Mouse (Mus musculus) forebrain, embryonic 16.5 days (tissue): ENCODE measurements around the gene Ifitm10. TPM values are rescaled to one million over a fixed set of nuclear protein-coding genes. Genes with fewer than 3 reads are reported as not detected.
"Not testable (repeated sequence)": the region's sequence is repeated elsewhere in the genome, so short reads cannot be mapped to it uniquely, and the experiment has no call there.

Experiments
- ATAC-seq: fragments of 200-750 bp; cut with Nextera tagmentation; 2 replicates; pipeline ENCODE4 v1.8.0; 2017; ENCODE audit warnings: mild to moderate bottlenecking, moderate library complexity
- H3K27ac ChIP-seq: fragments of 300-500 bp; sonication (generic); 2 replicates; pipeline ENCODE4 v1.5.1; 2014; ENCODE audit warnings: low read length, control low read depth
- H3K27me3 ChIP-seq: fragments of 300-500 bp; sonication (generic); replicated peaks from 2 replicates; pipeline ENCODE4 v1.6.1; 2014; ENCODE audit warnings: low read length; ENCODE audit not compliant: control insufficient read depth, insufficient read depth
- H3K36me3 ChIP-seq: fragments of 300-500 bp; sonication (generic); 2 replicates; pipeline ENCODE4 v1.6.1; 2014; ENCODE audit not compliant: control insufficient read depth, insufficient read depth
- H3K4me1 ChIP-seq: fragments of 300-500 bp; sonication (generic); replicated peaks from 2 replicates; pipeline ENCODE4 v1.6.1; 2014; ENCODE audit warnings: low read length; ENCODE audit not compliant: control insufficient read depth, insufficient read depth
- H3K4me2 ChIP-seq: fragments of 300-500 bp; sonication (generic); 2 replicates; pipeline ENCODE4 v1.6.1; 2014; ENCODE audit warnings: mild to moderate bottlenecking, low read length, control low read depth
- H3K4me3 ChIP-seq: fragments of 300-500 bp; sonication (generic); replicated peaks from 2 replicates; pipeline ENCODE4 v1.5.1; 2014; ENCODE audit warnings: mild to moderate bottlenecking, low read length, control low read depth
- H3K9ac ChIP-seq: fragments of 300-500 bp; sonication (generic); replicated peaks from 2 replicates; pipeline ENCODE4 v1.6.1; 2014; ENCODE audit warnings: low read depth, low read length, control low read depth
- H3K9me3 ChIP-seq: fragments of 300-500 bp; sonication (generic); 2 replicates; pipeline ENCODE4 v1.6.1; 2016; ENCODE audit warnings: low read length; ENCODE audit not compliant: control insufficient read depth
- WGBS: fragments of 180-500 bp; shearing (Covaris S2); extraction: QIAGEN DNeasy Blood & Tissue Kit; methylation state at CpG from one replicate; pipeline ENCODE4 v1.1.7; 2014; 5-methylcytosine and 5-hydroxymethylcytosine counted together
- polyA plus RNA-seq: library from polyadenylated mRNA; unstranded; fragments of >200 nt; fragmentation: Nextera tagmentation; extraction: Ambion mirVana; gene quantifications from 2 replicates; pipeline ENCODE4 v1.2.1, GENCODE M21; 2015

Ifitm10 gene
- polyA plus RNA-seq, 1 experiment from 2014 or later: 3.8 TPM

DNA sequence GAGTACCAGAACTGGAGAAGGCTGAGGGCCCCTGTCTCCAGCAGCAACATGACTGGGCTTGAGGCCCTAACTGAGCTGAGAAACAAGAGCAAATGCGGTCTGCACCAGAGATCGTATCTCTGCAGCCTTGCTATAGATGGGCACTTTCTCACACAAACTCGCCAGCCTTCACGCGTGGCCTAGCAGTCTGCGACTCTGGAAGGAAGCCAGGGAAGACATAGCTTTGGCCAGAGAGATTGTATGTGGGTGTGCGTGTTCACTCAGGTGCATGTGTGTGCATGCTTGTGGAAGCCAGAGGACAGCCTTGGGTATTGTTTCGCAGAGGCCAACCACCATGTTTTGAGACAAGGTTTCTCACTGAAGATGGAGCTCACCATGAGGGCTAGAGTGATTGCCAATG lies 35.1 kb upstream of the Ifitm10 start:
- Histone ChIP-seq H3K4me1 (no peaks in the 10 kb centered on the region), H3K27me3 (no peaks in the 10 kb centered on the region), H3K27ac (no peak overlapping the region), H3K36me3 (no peaks in the 10 kb centered on the region), H3K9ac (no peak overlapping the region), H3K9me3 (no peaks in the 10 kb centered on the region), H3K4me2 (no peak overlapping the region), H3K4me3 (no peak overlapping the region)
- no peak for ATAC-seq
- WGBS: 94% methylated on average over 8 of the region's 8 CpGs

DNA sequence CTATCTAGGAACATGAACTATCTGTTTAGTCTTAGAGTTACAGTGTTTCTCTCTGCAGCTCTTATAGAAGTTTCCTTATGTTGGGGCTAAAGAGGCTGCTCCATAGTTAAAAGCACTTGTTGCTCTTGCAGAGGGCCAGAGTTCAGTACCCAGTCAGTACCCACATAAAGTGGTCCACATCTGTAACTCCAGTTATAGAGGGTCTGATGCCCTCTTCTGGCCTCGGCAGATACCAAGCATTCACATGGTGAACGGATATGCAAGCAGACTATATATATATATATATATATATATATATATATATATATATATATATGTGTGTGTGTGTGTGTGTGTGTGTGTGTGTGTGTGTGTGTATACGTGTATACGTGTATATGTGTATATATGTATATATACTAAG lies 34.4 kb upstream of the Ifitm10 start:
- H3K4me3 ChIP-seq: no peak overlapping the region
- H3K4me1 ChIP-seq: no peaks in the 10 kb centered on the region
- H3K27ac ChIP-seq: no peak overlapping the region
- no peak for ATAC-seq
- no peaks in the 10 kb centered on the region for H3K9me3 ChIP-seq
- H3K27me3 ChIP-seq: no peaks in the 10 kb centered on the region
- no peak overlapping the region for H3K9ac ChIP-seq
- H3K4me2 ChIP-seq: no peak overlapping the region
- H3K36me3 ChIP-seq: no peaks in the 10 kb centered on the region
- 71% methylated on average over 4 of the region's 4 CpGs for WGBS

DNA sequence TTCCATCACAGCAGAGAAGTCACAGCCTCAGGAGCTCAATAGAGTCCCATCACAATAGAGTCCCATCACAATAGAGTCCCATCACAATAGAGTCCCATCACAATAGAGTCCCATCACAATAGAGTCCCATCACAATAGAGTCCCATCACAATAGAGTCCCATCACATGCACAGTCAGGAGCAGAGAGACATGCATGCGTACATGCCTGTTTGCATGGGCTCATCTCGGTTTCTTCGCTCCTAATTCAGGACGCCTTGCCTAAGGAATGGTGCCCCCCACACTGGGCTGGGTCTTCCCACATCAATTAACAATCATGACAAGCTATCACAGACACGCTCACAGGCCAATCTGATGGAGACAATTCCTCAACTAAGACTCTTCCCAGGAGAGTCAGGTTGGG lies 31.6 kb upstream of the Ifitm10 start:
- not testable (repeated sequence) for H3K4me3 ChIP-seq, H3K9me3 ChIP-seq, H3K4me2 ChIP-seq, H3K27ac ChIP-seq, H3K9ac ChIP-seq, H3K36me3 ChIP-seq, H3K27me3 ChIP-seq, H3K4me1 ChIP-seq, ATAC-seq
- WGBS: 87% methylated on average over 5 of the region's 5 CpGs

DNA sequence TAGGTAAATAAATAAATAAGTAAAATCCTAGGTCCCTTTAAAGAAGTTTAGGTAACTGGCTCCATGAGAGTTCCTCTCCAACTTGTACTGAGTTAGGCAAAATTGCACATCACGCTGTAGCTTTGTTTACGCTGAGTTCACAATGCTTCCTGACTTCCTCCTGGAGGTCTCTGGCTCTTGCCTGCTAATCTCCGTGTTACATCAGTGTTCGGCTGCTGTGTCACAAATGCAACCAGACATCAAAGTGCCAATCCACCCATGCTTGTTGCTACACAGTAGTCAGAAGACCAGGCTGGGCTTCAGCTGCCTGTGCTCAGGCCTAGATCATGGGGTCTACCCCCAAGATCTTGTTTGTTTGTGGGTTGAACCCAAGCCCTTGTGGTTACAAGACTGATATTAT lies 30.0 kb upstream of the Ifitm10 start:
- no peaks in the 10 kb centered on the region for H3K36me3 ChIP-seq
- H3K27me3 ChIP-seq: no peaks in the 10 kb centered on the region
- no peak overlapping the region for H3K27ac ChIP-seq
- H3K4me3 ChIP-seq: no peak overlapping the region
- no peak overlapping the region for H3K4me2 ChIP-seq
- no peaks in the 10 kb centered on the region for H3K4me1 ChIP-seq
- no peaks in the 10 kb centered on the region for H3K9me3 ChIP-seq
- H3K9ac ChIP-seq: no peak overlapping the region
- ATAC-seq: no peak
- WGBS: 83% methylated on average over 4 of the region's 4 CpGs

DNA sequence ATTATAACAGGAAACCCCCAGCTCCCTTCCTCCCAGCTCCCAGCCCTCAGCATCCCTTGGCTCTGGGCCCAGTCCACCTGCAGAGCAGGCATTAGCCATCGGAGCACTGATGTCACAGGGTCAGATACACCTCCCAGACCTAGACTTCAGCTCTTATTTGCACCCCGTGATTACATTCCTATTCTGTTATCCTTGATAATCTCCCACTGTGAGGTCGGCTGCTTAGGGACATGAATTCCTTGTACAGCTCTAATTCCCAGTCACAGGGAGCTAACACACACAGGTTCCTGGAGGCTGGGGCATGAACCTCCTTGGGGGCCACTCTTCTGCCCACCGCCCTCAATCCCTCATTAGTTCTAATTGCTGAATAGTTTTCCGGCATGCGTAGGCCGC lies 27.2 kb upstream of the Ifitm10 start:
- 4% methylated on average over 7 of the region's 7 CpGs for WGBS
- no peak for ATAC-seq
- H3K4me3 ChIP-seq: no peak overlapping the region

DNA sequence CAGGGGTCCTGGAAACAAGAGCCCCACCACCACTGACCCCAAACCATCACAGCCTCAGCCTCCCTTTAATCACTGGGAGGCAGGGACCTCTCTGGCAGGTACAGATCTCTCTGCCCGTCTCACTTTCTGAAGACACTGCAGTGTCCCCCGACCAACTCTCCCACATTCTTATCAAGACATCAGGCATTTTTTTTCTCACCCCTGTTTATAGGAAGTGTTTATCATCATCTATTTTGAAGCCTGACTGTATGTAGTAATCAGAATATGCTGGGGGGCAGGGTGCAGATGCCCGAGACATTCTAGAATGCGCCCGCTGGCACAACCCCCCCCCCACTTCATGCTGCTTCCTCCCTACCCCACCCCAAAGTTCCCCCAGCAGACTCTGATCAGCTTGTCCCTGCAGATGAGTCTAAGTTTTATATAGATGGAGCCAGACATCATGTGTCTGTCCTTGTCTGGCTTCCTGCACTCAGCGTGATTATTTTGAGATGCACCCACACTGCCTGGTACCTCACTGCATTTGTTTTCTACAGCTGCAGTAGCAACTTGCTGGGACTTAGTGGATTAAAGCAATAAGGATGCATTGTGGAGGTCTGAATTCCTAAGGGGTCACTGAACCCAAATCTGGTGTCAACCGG lies 26.7 kb upstream of the Ifitm10 start:
- Histone ChIP-seq H3K4me2 (no peak overlapping the region), H3K36me3 (no peaks in the 10 kb centered on the region), H3K4me3 (no peak overlapping the region), H3K9me3 (no peaks in the 10 kb centered on the region), H3K27ac (no peak overlapping the region), H3K4me1 (no peaks in the 10 kb centered on the region), H3K9ac (no peak overlapping the region), H3K27me3 (no peaks in the 10 kb centered on the region)
- no peak for ATAC-seq
- WGBS: 36% methylated on average over 7 of the region's 7 CpGs

More for the DNA sequence above, 27.2 kb upstream of the Ifitm10 start:
- no peaks in the 10 kb centered on the region for H3K9me3 ChIP-seq
- H3K27ac ChIP-seq: no peak overlapping the region
- H3K36me3 ChIP-seq: no peaks in the 10 kb centered on the region
- no peaks in the 10 kb centered on the region for H3K4me1 ChIP-seq
- H3K9ac ChIP-seq: no peak overlapping the region
- H3K4me2 ChIP-seq: no peak overlapping the region
- no peaks in the 10 kb centered on the region for H3K27me3 ChIP-seq

DNA sequence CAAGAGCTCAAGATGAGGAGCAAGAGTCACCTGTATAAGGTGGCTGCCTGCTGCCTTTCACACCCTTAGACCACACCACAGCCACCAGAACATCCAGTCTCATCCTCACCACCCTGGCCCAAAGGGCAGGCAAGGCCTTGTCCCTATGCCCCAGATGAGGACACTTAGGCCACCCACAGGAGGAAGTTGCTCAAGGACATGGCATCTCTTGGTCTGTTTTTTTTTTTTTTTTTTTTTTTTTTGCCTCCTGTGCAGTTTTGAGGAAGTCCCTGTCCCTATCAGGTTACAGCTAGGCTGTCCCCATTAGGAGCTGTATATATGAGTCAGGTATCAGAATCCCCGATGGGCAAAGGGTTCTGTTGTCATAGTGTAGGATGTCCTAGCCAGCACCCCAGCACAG lies 25.7 kb upstream of the Ifitm10 start:
- H3K9me3 ChIP-seq: no peaks in the 10 kb centered on the region
- H3K27me3 ChIP-seq: no peaks in the 10 kb centered on the region
- no peak overlapping the region for H3K4me2 ChIP-seq
- H3K4me3 ChIP-seq: no peak overlapping the region
- no peak for ATAC-seq
- no peaks in the 10 kb centered on the region for H3K4me1 ChIP-seq
- no peak overlapping the region for H3K27ac ChIP-seq
- 95% methylated on average over 1 of the region's 1 CpGs for WGBS
- H3K36me3 ChIP-seq: no peaks in the 10 kb centered on the region
- H3K9ac ChIP-seq: no peak overlapping the region

DNA sequence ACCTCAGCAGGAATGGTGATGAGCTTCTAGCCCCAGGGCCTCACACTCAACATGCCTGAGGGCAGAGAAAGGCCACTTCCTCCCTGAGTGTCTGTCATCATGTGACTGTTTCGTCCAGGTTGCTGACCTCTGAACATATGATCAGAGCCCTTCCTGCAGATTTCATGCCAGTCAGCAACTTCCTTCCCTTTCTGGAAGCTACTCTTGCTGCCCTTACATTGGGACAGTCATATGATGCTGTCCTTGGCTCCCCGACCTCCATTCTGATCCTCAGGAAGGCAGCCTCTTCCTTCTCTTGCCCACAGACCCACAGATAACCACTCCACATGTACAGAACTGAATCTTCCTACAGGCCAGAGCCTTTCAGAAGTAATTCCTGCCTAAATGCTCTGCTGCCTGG lies 24.5 kb upstream of the Ifitm10 start:
- no peak overlapping the region for H3K4me3 ChIP-seq
- no peaks in the 10 kb centered on the region for H3K9me3 ChIP-seq
- no peak for ATAC-seq

DNA sequence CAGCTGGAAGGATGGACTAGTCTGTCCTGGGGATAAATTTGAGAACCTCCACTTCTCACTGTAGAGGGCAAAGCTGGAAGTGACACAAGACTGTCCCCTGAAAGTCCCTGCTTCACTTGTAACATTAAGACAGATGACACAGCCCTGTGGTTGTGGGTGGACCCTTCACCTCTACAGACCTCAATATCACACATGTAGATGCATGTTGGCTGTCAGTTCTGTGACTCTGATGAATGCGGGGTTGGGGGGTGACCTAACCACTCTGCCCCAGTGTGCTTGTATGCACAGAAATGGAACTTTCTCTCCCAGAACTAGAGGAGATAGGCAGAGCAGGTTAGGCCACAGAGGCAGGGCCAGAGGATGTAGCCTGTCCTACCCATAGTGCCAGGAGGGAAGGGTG lies 23.1 kb upstream of the Ifitm10 start:
- Histone ChIP-seq H3K9ac (no peak overlapping the region), H3K27me3 (no peaks in the 10 kb centered on the region), H3K4me1 (no peaks in the 10 kb centered on the region), H3K4me2 (no peak overlapping the region), H3K9me3 (no peaks in the 10 kb centered on the region), H3K27ac (no peak overlapping the region), H3K4me3 (no peak overlapping the region), H3K36me3 (no peaks in the 10 kb centered on the region)
- ATAC-seq: no peak
- 100% methylated on average over 1 of the region's 1 CpGs for WGBS

More for the DNA sequence above, 24.5 kb upstream of the Ifitm10 start:
- no peaks in the 10 kb centered on the region for H3K4me1 ChIP-seq
- 74% methylated on average over 2 of the region's 2 CpGs for WGBS
- H3K27me3 ChIP-seq: no peaks in the 10 kb centered on the region
- no peak overlapping the region for H3K27ac ChIP-seq
- no peak overlapping the region for H3K4me2 ChIP-seq
- no peak overlapping the region for H3K9ac ChIP-seq
- H3K36me3 ChIP-seq: no peaks in the 10 kb centered on the region

DNA sequence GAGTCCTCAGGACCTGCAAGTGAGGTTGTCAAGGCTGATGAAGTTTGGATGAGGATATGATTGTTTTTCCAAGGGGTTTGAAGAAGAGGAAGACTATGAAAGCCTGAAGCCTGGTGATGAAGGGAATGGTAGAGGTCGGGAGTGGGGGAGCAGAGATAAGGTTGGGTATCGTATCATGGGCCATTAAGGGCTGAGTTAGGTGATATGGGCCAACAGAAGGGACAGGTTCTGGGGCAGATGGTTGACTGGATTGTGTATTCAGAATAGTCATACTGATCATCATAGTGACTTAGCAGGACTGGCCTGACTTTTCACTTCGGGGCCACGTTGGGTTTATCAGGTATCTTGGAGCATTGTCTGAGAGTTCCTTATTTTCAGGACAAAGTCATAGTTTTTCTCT lies 21.9 kb upstream of the Ifitm10 start:
- WGBS: 84% methylated on average over 4 of the region's 4 CpGs
- Histone ChIP-seq H3K9ac (no peak overlapping the region), H3K27ac (no peak overlapping the region), H3K4me2 (no peak overlapping the region), H3K27me3 (no peaks in the 10 kb centered on the region), H3K4me3 (no peak overlapping the region), H3K36me3 (no peaks in the 10 kb centered on the region), H3K4me1 (no peaks in the 10 kb centered on the region), H3K9me3 (no peaks in the 10 kb centered on the region)
- ATAC-seq: no peak
